Mouse (Mus musculus): ENCODE results near the gene Rnf169. TPM values are rescaled to one million over a fixed set of nuclear protein-coding genes. Genes with fewer than 3 reads are reported as not detected.
"Not testable (repeated sequence)": the region's sequence is repeated elsewhere in the genome, so short reads cannot be mapped to it uniquely, and the experiment has no call there.

The Rnf169 gene
- total and polyA plus RNA-seq, 2 experiments from 2014 or later = 3.6 to 17.1 TPM

- Histone ChIP-seq H3K4me2 (ENCODE audit: low read depth, low read length, poor library complexity, severe bottlenecking) (no peak overlapping the region), H3K9me3 (ENCODE audit: low read length) (no peaks in the 10 kb centered on the region), H3K9ac (replicated peaks; ENCODE audit: low read length, poor library complexity, severe bottlenecking) (0 out of 2 replicates have a peak overlapping the region, but pooled peaks have one; percentile 39), H3K27ac (ENCODE audit: low read depth, low read length) (peak overlapping the region; percentile 88), H3K4me3 (ENCODE audit: low read depth, low read length) (no peak overlapping the region), H3K36me3 (ENCODE audit: insufficient read depth, low read length) (no peaks in the 10 kb centered on the region), H3K4me1 (ENCODE audit: insufficient read depth, low read length) (peaks cover 25% of the 10 kb centered on the region), H3K27me3 (ENCODE audit: insufficient read depth, low read length) (no peaks in the 10 kb centered on the region)
- WGBS = 25% methylated on average over 9 of the region's 9 CpGs
- 0 out of 2 replicates have a peak, but pooled peaks have one; percentile 35 for ATAC-seq (ENCODE audit: low FRiP score)
- TF ChIP-seq CTCF (IDR thresholded peaks at IDR 0.05) = no peak
- peak; percentile 48 for DNase-seq (ENCODE audit: low spot score)
Measured at GRCm38 (mm10) chr7:99966011-99966721, 14.1 kb downstream of the Rnf169 start.

GRCm38 (mm10) chr7:99965020-99965841, 15.0 kb downstream of the Rnf169 start:
- peak overlapping the region; percentile 13; the same call in 1 of the 2 replicates for H3K4me3 ChIP-seq (ENCODE audit: low read depth, low read length)
- peak overlapping the region; percentile 88 for H3K27ac ChIP-seq (ENCODE audit: low read depth, low read length)
- peak overlapping the region; percentile 38 for H3K4me2 ChIP-seq (ENCODE audit: low read depth, low read length, poor library complexity, severe bottlenecking)
- peak overlapping the region; percentile 46 for H3K9ac ChIP-seq (replicated peaks; ENCODE audit: low read length, poor library complexity, severe bottlenecking)
- DNase-seq (ENCODE audit: low spot score) = peak; percentile 70
- H3K36me3 ChIP-seq (ENCODE audit: insufficient read depth, low read length) = no peaks in the 10 kb centered on the region
- peaks cover 25% of the 10 kb centered on the region for H3K4me1 ChIP-seq (ENCODE audit: insufficient read depth, low read length)
- TF ChIP-seq CTCF (IDR thresholded peaks at IDR 0.05) = no peak
- H3K27me3 ChIP-seq (ENCODE audit: insufficient read depth, low read length) = no peaks in the 10 kb centered on the region
- peak; percentile 80 for ATAC-seq (ENCODE audit: low FRiP score)
- no peaks in the 10 kb centered on the region for H3K9me3 ChIP-seq (ENCODE audit: low read length)
- 15% methylated on average over 9 of the region's 9 CpGs for WGBS

GRCm38 (mm10) chr7:99963237-99963860, 16.9 kb downstream of the Rnf169 start:
- Histone ChIP-seq H3K4me2 (ENCODE audit: low read depth, low read length, poor library complexity, severe bottlenecking) (0 out of 2 replicates have a peak overlapping the region, but pooled peaks have one; percentile 12), H3K36me3 (ENCODE audit: insufficient read depth, low read length) (no peaks in the 10 kb centered on the region), H3K4me1 (ENCODE audit: insufficient read depth, low read length) (peaks cover 21% of the 10 kb centered on the region), H3K27me3 (ENCODE audit: insufficient read depth, low read length) (no peaks in the 10 kb centered on the region), H3K9ac (replicated peaks; ENCODE audit: low read length, poor library complexity, severe bottlenecking) (no peak overlapping the region), H3K4me3 (ENCODE audit: low read depth, low read length) (no peak overlapping the region), H3K9me3 (ENCODE audit: low read length) (no peaks in the 10 kb centered on the region), H3K27ac (ENCODE audit: low read depth, low read length) (no peak overlapping the region)
- TF ChIP-seq CTCF (IDR thresholded peaks at IDR 0.05) = no peak
- no peak for ATAC-seq (ENCODE audit: low FRiP score)
- WGBS = 86% methylated on average over 3 of the region's 3 CpGs
- DNase-seq (ENCODE audit: low spot score) = no peak

- Histone ChIP-seq H3K4me2 (ENCODE audit: low read depth, low read length, poor library complexity, severe bottlenecking) (no peak overlapping the region), H3K9ac (replicated peaks; ENCODE audit: low read length, poor library complexity, severe bottlenecking) (no peak overlapping the region), H3K4me1 (ENCODE audit: insufficient read depth, low read length) (peaks cover 21% of the 10 kb centered on the region), H3K27ac (ENCODE audit: low read depth, low read length) (no peak overlapping the region), H3K27me3 (ENCODE audit: insufficient read depth, low read length) (no peaks in the 10 kb centered on the region), H3K4me3 (ENCODE audit: low read depth, low read length) (no peak overlapping the region), H3K36me3 (ENCODE audit: insufficient read depth, low read length) (no peaks in the 10 kb centered on the region), H3K9me3 (ENCODE audit: low read length) (no peaks in the 10 kb centered on the region)
- ATAC-seq (ENCODE audit: low FRiP score) (no peak), DNase-seq (ENCODE audit: low spot score) (peak; percentile 15)
- 70% methylated on average over 8 of the region's 8 CpGs for WGBS
- TF ChIP-seq CTCF (IDR thresholded peaks at IDR 0.05) = no peak
Measured at GRCm38 (mm10) chr7:99962536-99963236, 17.6 kb downstream of the Rnf169 start.

GRCm38 (mm10) chr7:99961518-99961917, 18.7 kb downstream of the Rnf169 start:
- H3K4me2 ChIP-seq (ENCODE audit: low read depth, low read length, poor library complexity, severe bottlenecking) = no peak overlapping the region
- ATAC-seq (ENCODE audit: low FRiP score) (no peak), DNase-seq (ENCODE audit: low spot score) (no peak)
- no peak for TF ChIP-seq CTCF (IDR thresholded peaks at IDR 0.05)
- no peaks in the 10 kb centered on the region for H3K9me3 ChIP-seq (ENCODE audit: low read length)
- H3K27ac ChIP-seq (ENCODE audit: low read depth, low read length) = no peak overlapping the region
- no peak overlapping the region for H3K9ac ChIP-seq (replicated peaks; ENCODE audit: low read length, poor library complexity, severe bottlenecking)
- no peaks in the 10 kb centered on the region for H3K27me3 ChIP-seq (ENCODE audit: insufficient read depth, low read length)
- peaks cover 21% of the 10 kb centered on the region for H3K4me1 ChIP-seq (ENCODE audit: insufficient read depth, low read length)
- 94% methylated on average over 2 of the region's 2 CpGs for WGBS
- H3K36me3 ChIP-seq (ENCODE audit: insufficient read depth, low read length) = no peaks in the 10 kb centered on the region
- H3K4me3 ChIP-seq (ENCODE audit: low read depth, low read length) = no peak overlapping the region

- not testable (repeated sequence) for H3K27ac ChIP-seq (ENCODE audit: low read depth, low read length); H3K4me2 ChIP-seq (ENCODE audit: low read depth, low read length, poor library complexity, severe bottlenecking); H3K4me3 ChIP-seq (ENCODE audit: low read depth, low read length); H3K9ac ChIP-seq (replicated peaks; ENCODE audit: low read length, poor library complexity, severe bottlenecking); DNase-seq (ENCODE audit: low spot score); H3K27me3 ChIP-seq (ENCODE audit: insufficient read depth, low read length); ATAC-seq (ENCODE audit: low FRiP score); H3K9me3 ChIP-seq (ENCODE audit: low read length); H3K36me3 ChIP-seq (ENCODE audit: insufficient read depth, low read length)
- WGBS = 91% methylated on average over 2 of the region's 2 CpGs
- peaks cover 17% of the 10 kb centered on the region; the same call in 1 of the 2 replicates for H3K4me1 ChIP-seq (ENCODE audit: insufficient read depth, low read length)
Measured at GRCm38 (mm10) chr7:99960571-99960970, 19.7 kb downstream of the Rnf169 start.

Data from midbrain, postnatal 0 days (tissue).